Mouse (Mus musculus) cortical plate, adult 2 months (tissue): ENCODE results near the gene Arf6. TPM values are rescaled to one million over a fixed set of nuclear protein-coding genes. Genes with fewer than 3 reads are reported as not detected.

ENCODE experiments used
- H3K27ac ChIP-seq: fragments of 200-500 bp; 2 replicates; pipeline ENCODE4 v1.5.1; 2012; ENCODE audit warnings: low read length, control low read depth, inconsistent platforms; ENCODE audit not compliant: insufficient read depth
- H3K4me1 ChIP-seq: fragments of 200-500 bp; 2 replicates; pipeline ENCODE4 v1.6.1; 2011; ENCODE audit warnings: low read length; ENCODE audit not compliant: control insufficient read depth, insufficient read depth
- H3K4me3 ChIP-seq: fragments of 200-500 bp; 2 replicates; pipeline ENCODE4 v1.5.1; 2011; ENCODE audit warnings: mild to moderate bottlenecking, low read length, control low read depth; ENCODE audit not compliant: insufficient read depth
- CTCF ChIP-seq: fragments of 200-500 bp; IDR thresholded peaks from 2 replicates; pipeline ENCODE4 v1.5.1; 2011; ENCODE audit warnings: mild to moderate bottlenecking, control low read depth, low read length; ENCODE audit not compliant: insufficient read depth; ENCODE audit errors: extremely low read depth
- POLR2A ChIP-seq: fragments of 200-500 bp; IDR thresholded peaks from 2 replicates; pipeline ENCODE4 v1.6.1; 2011; ENCODE audit warnings: mild to moderate bottlenecking, low read length, control low read depth; ENCODE audit not compliant: insufficient read depth; ENCODE audit errors: extremely low read depth
- polyA plus RNA-seq: library from polyadenylated mRNA; depleted of rRNA; stranded (reverse); fragments of >200 nt; gene quantifications from 2 replicates; pipeline ENCODE4 v1.2.3, GENCODE M21; 2012; rRNA removed

Gene Arf6
- polyA plus RNA-seq, 1 experiment = 43.1 TPM

DNA sequence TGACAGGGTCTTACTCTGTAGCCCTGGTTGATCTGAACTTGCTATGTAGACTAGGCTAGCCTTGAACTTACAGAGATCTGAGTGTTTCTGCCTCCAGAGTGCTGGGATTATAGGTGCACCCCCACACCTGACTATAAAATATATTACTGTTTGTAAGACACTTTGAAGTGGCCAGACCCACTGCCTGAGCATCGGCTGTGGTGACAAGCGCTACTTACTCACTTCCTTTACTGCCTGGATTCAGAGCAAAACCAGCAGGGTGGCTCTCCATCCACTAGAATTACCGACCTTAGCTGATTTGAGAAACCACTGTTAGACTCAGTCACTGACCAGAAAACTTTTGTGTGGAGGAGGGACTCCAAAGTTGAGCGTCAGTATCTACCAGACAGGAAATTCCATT lies 40.0 kb downstream of the Arf6 start:
- no peak overlapping the region for H3K4me3 ChIP-seq
- TF ChIP-seq CTCF (no peak), POLR2A (no peak)
- no peaks in the 10 kb centered on the region for H3K4me1 ChIP-seq
- no peak overlapping the region for H3K27ac ChIP-seq

DNA sequence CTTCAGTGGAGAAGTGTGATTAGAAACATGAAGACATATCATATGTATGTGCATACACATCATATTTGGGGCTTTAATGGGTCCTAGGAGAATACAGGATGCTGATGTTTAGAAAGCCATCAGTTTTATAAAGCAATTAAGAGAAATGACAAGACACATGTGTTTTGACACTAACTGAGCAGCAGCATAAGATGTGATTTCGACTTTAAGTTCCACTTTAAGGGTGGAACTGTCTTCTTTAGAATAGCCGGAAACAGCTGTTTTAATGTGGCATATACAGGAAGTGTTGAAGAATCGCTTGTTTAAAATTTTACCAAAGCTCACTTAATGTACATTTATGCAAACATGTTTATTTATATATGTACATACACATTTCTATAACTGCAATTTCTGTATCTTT lies 41.4 kb downstream of the Arf6 start:
- TF ChIP-seq CTCF (no peak), POLR2A (no peak)
- Histone ChIP-seq H3K4me3 (no peak overlapping the region), H3K4me1 (no peaks in the 10 kb centered on the region), H3K27ac (no peak overlapping the region)

DNA sequence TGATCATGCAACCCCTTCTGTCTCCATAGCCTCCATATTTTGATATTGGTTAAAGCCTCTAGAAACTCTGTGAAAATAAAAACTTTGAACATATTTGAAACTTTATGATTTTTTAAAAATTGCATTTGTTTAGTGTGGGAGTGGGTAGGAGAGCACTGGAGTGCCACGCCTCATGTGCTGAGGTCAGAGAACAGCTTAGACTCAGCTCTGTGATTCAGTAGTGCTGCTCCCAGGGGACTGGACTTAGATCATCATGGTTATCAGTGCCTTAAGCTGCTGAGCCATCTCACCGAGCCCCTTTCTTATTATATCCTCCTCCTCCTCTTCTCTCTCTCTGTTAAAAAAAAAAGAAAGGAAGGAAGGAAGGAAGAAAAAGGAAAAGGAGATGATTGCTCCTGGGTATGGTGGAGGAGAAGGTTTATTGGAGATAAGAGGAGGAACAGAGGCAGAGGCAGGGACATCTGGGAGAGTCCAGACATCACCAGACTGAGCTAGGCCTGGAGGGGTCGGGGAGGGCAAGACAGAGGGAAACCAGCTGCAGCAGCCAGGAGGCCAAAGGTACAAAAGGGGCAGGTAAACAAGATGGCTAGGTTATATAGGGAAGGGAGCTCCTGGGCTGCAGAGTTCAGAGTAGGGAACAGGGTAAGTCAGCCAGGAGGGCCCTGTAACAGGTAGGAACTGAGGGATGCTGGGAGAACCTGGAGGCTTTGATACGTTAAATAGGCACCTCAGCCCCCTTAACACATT lies 43.0 kb downstream of the Arf6 start:
- H3K27ac ChIP-seq = no peak overlapping the region
- H3K4me3 ChIP-seq = no peak overlapping the region
- TF ChIP-seq CTCF (no peak), POLR2A (no peak)
- H3K4me1 ChIP-seq = no peaks in the 10 kb centered on the region

DNA sequence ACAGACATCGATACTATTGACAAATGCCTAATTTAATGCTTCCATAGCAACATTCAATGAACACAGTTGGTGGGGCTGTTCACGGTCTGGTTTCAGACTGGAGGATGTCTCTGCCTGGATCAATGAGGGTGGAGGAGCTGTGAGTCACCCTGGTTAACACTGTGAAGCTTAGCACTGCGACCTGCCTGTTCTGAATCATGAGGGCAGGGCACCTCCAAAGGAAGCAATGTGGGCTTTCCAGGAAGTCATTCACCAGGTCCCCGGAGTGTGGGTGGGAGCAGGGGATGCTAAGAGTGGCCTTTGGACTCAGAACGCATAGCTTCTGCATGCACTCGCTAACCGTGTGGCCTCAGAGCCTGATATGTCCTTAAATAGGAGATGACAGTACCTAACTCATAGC lies 44.8 kb downstream of the Arf6 start:
- Histone ChIP-seq H3K4me3 (no peak overlapping the region), H3K27ac (no peak overlapping the region), H3K4me1 (no peaks in the 10 kb centered on the region)
- TF ChIP-seq POLR2A (no peak), CTCF (no peak)

DNA sequence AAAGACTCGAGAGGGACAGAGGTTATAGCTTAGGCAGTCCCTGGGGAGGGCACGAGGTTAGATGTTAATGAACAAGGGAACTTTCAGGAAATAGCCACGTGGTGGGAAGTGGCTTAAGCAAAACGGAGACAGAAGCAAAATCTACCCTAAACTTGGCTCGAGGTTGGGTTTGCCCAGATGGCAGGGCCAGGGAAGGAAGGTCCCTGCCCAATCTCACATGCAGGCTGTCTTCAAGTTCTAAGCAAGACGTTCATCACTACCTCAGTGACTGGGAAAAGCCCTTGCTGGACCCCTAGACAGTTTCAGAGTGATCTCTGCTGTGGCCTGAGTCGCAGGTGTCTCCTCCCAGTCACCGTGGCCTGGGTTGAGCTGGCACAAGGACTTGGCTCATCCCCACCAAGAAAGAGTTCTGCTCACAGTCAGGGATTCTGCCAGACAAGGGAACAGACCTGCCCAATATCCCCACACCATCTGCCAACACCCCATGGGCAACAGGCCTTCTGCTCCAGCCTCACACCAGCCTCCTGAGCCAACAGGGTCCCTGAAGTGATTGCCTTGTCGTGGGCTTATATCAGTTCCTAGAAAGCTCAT lies 45.8 kb downstream of the Arf6 start:
- H3K4me3 ChIP-seq = no peak overlapping the region
- H3K4me1 ChIP-seq = no peaks in the 10 kb centered on the region
- TF ChIP-seq CTCF = no peak
- TF ChIP-seq POLR2A = no peak
- no peak overlapping the region for H3K27ac ChIP-seq

DNA sequence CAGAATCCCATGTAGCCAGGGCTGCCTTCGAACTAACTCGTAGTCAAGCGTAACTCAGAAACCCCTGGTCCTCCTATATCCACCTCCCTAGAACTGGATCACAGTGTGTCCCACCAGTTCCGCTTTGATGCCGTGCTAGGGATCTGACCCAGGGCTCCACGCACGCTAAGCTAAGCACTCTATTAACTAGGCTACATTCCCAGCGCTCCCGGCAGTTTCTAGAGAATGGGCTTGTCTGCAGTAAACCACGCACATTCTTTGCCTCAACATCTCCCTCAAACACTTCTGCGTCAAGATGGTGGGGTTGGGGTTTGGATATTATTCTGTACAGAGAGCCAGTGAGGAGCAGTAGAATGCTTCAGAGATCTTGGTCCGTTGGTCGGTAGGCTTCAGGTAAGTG lies 46.7 kb downstream of the Arf6 start:
- Histone ChIP-seq H3K27ac (no peak overlapping the region), H3K4me1 (no peaks in the 10 kb centered on the region), H3K4me3 (no peak overlapping the region)
- TF ChIP-seq POLR2A (no peak), CTCF (no peak)

DNA sequence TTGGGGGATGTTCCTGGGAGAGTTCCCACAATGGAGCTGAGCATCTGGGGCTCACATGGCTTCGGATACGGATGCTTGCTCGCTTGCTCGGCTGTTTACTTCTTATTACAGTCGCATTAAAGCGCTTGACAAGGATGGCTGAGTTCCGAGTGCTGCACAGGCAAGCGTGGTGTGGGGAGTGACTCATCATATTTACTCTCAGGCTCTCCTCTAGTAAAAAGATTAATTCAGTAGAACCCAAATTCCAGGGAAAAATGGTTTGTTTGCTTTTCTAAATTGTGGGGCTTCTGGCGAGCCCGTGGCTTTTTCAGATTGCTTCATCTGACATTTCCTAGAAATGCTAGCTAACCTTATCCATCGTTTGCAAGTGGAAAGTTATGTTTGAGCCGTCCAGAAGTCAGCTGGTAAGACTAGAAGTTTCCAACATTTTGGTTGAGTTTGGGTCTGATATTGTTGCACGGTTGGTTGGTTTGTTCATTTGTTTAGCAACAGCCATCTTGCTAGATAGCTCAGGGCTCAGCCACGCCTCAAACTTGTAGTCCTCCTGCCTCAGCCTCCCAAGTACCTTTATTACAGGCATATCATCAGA lies 47.2 kb downstream of the Arf6 start:
- H3K4me1 ChIP-seq = no peaks in the 10 kb centered on the region
- H3K4me3 ChIP-seq = no peak overlapping the region
- no peak for TF ChIP-seq CTCF
- TF ChIP-seq POLR2A = no peak
- no peak overlapping the region for H3K27ac ChIP-seq

DNA sequence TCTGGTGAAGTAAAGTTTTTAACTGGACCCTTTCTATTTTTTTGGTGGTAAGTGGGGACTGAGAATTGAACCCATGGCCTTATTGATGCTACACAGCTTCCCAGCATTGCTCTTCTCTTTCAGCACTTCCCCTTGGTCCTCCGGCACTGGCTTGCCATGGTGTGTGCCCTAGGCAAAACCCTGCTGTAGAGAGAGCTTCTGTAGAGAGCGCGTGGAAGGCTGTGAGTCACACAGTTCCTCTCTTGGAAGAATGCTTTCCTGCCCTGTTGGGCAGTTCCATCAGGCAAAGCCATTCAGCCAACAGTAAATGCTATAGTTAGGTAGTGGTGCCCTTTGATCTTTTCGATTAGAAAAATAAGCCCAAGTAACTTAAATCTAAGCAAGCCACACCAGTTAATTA lies 47.7 kb downstream of the Arf6 start:
- no peak overlapping the region for H3K4me3 ChIP-seq
- H3K27ac ChIP-seq = no peak overlapping the region

DNA sequence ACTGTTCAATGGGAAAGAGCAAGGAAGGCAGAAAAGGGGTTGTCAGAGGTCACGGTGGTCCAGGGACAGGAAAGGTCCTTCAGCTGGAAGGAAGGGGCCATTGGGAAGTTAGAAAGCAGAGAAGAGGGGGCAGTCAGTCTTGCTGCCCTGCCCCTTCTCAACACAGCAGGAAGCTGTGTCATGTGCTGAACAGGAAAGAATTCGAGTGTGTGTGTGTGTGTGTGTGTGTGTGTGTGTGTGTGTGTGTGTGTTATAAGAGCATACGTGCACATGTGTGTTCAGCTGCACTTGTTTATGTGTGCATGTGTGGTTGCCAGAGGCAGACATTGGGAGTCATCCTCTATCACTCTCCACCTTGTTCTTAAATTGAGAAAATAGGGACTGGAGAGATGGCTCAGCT lies 48.8 kb downstream of the Arf6 start:
- Histone ChIP-seq H3K4me1 (no peaks in the 10 kb centered on the region), H3K27ac (no peak overlapping the region), H3K4me3 (no peak overlapping the region)
- TF ChIP-seq POLR2A (no peak), CTCF (no peak)

More for the DNA sequence above, 47.7 kb downstream of the Arf6 start:
- no peaks in the 10 kb centered on the region for H3K4me1 ChIP-seq
- no peak for TF ChIP-seq POLR2A
- no peak for TF ChIP-seq CTCF

DNA sequence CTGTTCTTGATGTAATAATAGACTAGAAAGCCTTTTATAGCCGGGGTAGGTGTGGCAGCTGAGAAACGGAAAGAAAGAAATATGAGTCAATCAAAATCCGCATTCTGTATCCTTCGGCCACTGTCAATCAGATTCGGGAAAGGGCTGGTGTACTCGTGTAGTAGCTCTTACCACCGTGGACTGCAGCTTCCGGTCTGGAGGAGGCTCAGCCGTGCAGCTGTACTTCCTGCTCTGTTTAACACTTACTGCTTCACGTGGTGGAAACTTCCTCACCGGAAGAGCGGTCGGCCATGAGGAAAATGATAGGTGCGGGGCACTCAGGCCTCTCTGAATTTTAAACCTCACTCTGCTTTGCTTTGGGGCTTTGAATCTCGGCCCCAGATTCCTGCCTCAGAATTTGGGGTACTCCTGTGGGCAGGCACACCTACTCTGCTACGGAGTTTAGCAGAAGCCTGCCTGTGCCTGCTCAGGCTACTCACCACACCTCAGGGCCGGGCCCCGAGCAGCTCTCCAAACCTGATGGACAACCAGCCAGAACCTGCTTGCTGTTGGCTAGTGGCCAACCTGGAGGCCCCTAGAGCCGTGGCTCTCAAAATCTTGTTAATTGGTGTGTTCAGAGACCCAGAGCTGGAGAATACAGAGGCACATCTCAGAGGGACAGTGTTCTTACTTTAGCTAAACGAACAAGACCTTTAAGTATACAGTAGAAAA lies 51.0 kb downstream of the Arf6 start:
- H3K4me1 ChIP-seq = no peaks in the 10 kb centered on the region
- H3K4me3 ChIP-seq = no peak overlapping the region
- H3K27ac ChIP-seq = no peak overlapping the region
- TF ChIP-seq CTCF (no peak), POLR2A (no peak)

Other genes starting within 250 kb of the Arf6 start
- 1,487 and 1,750 TPM in 2 replicates for gene Rps29, start 213.0 kb upstream of the Arf6 start, polyA plus RNA-seq
- gene Lrr1, start 203.3 kb upstream of the Arf6 start, polyA plus RNA-seq = 0.13 and 0.15 TPM in 2 replicates
- 324 and 336 TPM in 2 replicates for gene Rpl36al, start 188.1 kb upstream of the Arf6 start, polyA plus RNA-seq
- 15.2 and 15.3 TPM in 2 replicates for gene Mgat2, start 188.0 kb upstream of the Arf6 start, polyA plus RNA-seq
- gene Gm49383, start 175.0 kb upstream of the Arf6 start, polyA plus RNA-seq = 0.61 and 0.64 TPM in 2 replicates
- 2.2 and 3.1 TPM in 2 replicates for gene Dnaaf2, start 173.7 kb upstream of the Arf6 start, polyA plus RNA-seq
- 1.1 and 3.1 TPM in 2 replicates for gene Gm49384, start 167.9 kb upstream of the Arf6 start, polyA plus RNA-seq
- 0.44 and 1.1 TPM in 2 replicates for gene Pole2, start 144.0 kb upstream of the Arf6 start, polyA plus RNA-seq
- 11.5 and 14.1 TPM in 2 replicates for gene Klhdc1, start 131.0 kb upstream of the Arf6 start, polyA plus RNA-seq
- 122 and 123 TPM in 2 replicates for gene Klhdc2, start 75.5 kb upstream of the Arf6 start, polyA plus RNA-seq
- 33.7 and 34.4 TPM in 2 replicates for gene Nemf, start 15.0 kb upstream of the Arf6 start, polyA plus RNA-seq
- gene Gm9887, start 308 bp downstream of the Arf6 start, polyA plus RNA-seq = 0.40 and 0.64 TPM in 2 replicates
- gene Vcpkmt, start 210.9 kb downstream of the Arf6 start, polyA plus RNA-seq = 31.4 TPM in 2 replicates